Mouse (Mus musculus) lung, postnatal 36 days (tissue): ENCODE results near the gene Fzd5.

Experiments used
- DNase-seq: peaks from one replicate; pipeline ENCODE4 v3.0.0; 2022; ENCODE audit warnings: mixed read lengths

Gene Fzd5

GRCm38 (mm10) chr1:64733453-64734245, 3.9 kb downstream of the Fzd5 start:
- peak; percentile 10 for DNase-seq

- no peak for DNase-seq
Observed at GRCm38 (mm10) chr1:64732637-64733200, 4.8 kb downstream of the Fzd5 start.

- DNase-seq: no peak
Observed at GRCm38 (mm10) chr1:64732161-64732560, 5.4 kb downstream of the Fzd5 start.

GRCm38 (mm10) chr1:64731341-64732020, 6.1 kb downstream of the Fzd5 start:
- no peak for DNase-seq

GRCm38 (mm10) chr1:64730046-64730445, 7.5 kb downstream of the Fzd5 start:
- DNase-seq: no peak

GRCm38 (mm10) chr1:64721034-64721587, 16.4 kb downstream of the Fzd5 start:
- DNase-seq: no peak

- peak; percentile 76 for DNase-seq
Observed at GRCm38 (mm10) chr1:64717504-64717903, 20.0 kb downstream of the Fzd5 start.

- DNase-seq: peak; percentile 17
Observed at GRCm38 (mm10) chr1:64716589-64717304, 20.8 kb downstream of the Fzd5 start.

GRCm38 (mm10) chr1:64715458-64715857, 22.1 kb downstream of the Fzd5 start:
- peak; percentile 11 for DNase-seq

GRCm38 (mm10) chr1:64712006-64712760, 25.4 kb downstream of the Fzd5 start:
- DNase-seq: no peak

GRCm38 (mm10) chr1:64709891-64710290, 27.7 kb downstream of the Fzd5 start:
- DNase-seq: peak; percentile 26

- no peak for DNase-seq
Observed at GRCm38 (mm10) chr1:64706610-64707009, 30.9 kb downstream of the Fzd5 start.

- peak; percentile 90 for DNase-seq
Observed at GRCm38 (mm10) chr1:64705230-64705629, 32.3 kb downstream of the Fzd5 start.

GRCm38 (mm10) chr1:64701780-64702179, 35.8 kb downstream of the Fzd5 start:
- no peak for DNase-seq

- DNase-seq: no peak
Observed at GRCm38 (mm10) chr1:64695156-64695555, 42.4 kb downstream of the Fzd5 start.

- DNase-seq: no peak
Observed at GRCm38 (mm10) chr1:64691581-64691980, 46.0 kb downstream of the Fzd5 start.

GRCm38 (mm10) chr1:64691121-64691551, 46.4 kb downstream of the Fzd5 start:
- DNase-seq: peak; percentile 38

- DNase-seq: peak; percentile 98
Observed at GRCm38 (mm10) chr1:64690213-64691013, 47.1 kb downstream of the Fzd5 start, which contains the start of gene Ccnyl1. Gene Ccnyl1, plus strand, starts transcription at chr1:64690455.

GRCm38 (mm10) chr1:64689561-64690212, 47.9 kb downstream of the Fzd5 start:
- no peak for DNase-seq

GRCm38 (mm10) chr1:64688046-64688445, 49.5 kb downstream of the Fzd5 start:
- no peak for DNase-seq

GRCm38 (mm10) chr1:64684440-64684839, 53.1 kb downstream of the Fzd5 start:
- no peak for DNase-seq
